Mouse (Mus musculus) WW6 (cell line): ENCODE measurements around the gene Zfp317.
"Not testable (repeated sequence)": the region's sequence is repeated elsewhere in the genome, so short reads cannot be mapped to it uniquely, and the experiment has no call there.

Experiments
- DNase-seq: peaks from one replicate; pipeline ENCODE4 v3.0.0-alpha.2; 2013; ENCODE audit warnings: low read depth, low spot score

Zfp317 gene

DNA sequence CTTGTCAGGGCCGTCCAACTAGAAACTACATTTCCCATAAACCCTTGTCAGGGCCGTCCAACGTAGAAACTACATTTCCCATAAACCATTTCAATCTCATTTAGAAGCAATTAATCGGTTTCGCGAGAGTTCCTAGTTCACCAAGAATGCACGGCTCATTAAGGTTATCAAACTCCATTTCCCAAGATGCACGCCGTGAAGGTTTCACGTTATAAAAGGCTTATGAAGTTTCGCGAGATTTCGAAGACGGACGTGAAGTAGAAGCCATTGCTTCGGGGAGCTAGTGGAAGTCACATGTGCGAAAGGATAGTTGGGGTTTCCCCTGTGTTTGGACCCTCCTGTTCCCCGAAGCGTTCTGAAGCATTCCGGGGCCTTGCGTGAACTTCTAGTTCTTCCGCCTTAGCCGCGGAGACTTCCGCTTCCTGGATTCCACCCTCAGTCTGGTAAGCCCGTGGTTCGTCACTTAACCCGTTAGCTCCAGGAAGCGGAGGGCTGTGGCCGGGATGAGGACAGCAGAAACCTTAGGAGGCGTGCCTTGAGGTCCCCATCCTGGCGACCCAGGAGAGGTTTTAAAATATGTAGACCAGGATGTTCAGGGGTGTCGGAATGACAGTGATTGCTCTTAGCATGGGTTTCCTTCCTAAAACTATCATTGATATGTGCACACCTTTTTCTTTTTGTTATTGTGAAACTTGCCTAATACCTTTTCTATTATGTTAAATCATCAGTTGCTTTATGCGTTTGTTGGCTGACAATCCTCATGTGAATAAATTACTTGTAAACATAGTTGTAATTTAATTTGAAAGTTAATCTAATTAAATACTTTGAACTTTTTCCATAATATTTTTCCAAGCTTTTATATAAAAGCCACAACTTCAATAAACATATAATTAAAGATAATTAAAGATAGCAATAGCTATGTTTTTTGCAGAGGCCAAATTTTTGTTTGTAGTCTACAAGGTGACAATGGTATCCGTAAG, at the start of gene Zfp317:
Gene Zfp317 (plus strand): TSS at position 260 of the 980 bp plus-strand sequence.
- DNase-seq = peak; percentile 93

- DNase-seq = no peak
These were observed 39.6 kb upstream of the Zfp317 start, which contains the start of gene Olfr855 for GRCm38 (mm10) chr9:19582317-19582716. Gene Olfr855, plus strand, starts transcription at chr9:19582617.

GRCm38 (mm10) chr9:19621297-19621696, 605 bp upstream of the Zfp317 start:
- no peak for DNase-seq

DNA sequence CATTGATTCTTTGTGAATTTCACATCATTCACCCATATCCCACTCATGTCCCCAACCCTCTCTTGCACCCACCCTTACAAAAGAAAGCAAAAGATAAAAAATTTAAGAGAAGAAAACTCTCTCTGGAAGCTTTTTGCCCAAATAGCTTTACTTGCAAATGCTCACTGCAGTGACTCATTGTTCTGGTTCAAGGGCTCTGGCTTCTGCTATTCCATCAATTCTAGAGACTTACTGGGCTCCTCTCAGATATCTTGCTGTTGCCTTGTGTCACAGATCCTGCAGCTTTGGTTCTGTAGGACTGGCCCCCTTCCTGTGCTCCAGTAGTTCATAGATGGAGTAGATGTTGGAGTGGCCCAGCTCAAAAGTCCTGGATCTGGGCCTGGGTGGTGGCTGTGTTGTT, 7.7 kb downstream of the Zfp317 start:
- no peak for DNase-seq

DNA sequence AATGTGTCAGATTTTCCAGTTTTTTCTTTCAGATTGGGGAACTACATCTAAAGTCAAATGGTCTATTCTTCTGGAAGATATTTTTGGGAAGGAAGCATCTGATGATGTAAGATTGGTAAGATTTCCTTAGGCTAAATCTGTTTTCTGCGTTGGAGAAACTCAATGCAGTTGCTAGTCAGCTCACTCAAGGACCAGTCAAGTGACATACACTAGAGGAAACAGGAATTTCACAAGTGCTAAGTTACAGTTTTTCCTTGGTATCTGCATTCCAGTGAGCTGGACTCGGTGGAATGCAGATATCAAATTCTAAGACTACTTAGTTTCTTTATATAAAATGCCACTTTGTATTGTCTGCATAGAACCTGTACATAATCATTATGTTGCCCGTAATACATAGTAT, 23.3 kb downstream of the Zfp317 start:
- DNase-seq = no peak

DNA sequence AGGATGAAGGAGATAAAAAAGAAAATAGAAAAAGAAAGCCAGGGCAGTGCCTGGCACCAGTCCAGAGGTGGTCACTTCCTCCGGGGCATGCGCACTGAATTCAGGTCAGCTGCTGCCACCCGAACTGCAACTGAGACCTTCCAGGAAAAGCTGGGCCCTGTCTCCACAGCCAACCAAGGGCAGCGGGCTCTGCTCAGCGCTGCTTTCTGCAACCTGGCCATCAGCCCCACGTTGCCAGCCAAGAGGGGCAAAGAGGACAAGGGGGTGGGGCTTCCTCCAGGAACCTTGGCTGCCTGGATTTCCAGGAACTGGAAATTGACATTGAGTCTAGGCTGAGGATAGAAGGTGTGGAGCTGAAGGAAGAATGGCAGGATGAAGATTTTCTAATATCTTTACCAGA, 68.4 kb downstream of the Zfp317 start:
- no peak for DNase-seq

GRCm38 (mm10) chr9:19691426-19691825, 69.5 kb downstream of the Zfp317 start:
- DNase-seq = no peak

GRCm38 (mm10) chr9:19692430-19692829, 70.5 kb downstream of the Zfp317 start:
- DNase-seq = no peak

DNA sequence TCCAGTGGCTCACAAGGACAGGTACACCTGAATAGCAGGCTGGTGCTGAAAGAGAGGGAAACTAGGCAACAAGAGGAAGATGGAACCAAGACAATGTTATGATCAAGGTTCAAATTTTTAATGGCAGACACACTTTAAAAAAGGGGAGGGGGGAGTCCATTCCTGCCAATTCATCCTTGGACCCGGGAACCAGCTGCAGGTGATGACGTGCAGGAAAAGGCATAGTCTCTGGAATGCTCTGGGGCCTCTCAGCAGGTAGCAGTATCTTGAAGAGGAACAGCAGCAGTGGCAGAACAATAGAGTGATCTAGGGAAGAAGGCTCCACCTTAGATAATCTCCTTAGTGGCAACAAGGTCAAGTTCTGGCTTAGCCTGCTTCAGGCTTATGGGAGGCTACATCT, 72.4 kb downstream of the Zfp317 start:
- DNase-seq = not testable (repeated sequence)

DNA sequence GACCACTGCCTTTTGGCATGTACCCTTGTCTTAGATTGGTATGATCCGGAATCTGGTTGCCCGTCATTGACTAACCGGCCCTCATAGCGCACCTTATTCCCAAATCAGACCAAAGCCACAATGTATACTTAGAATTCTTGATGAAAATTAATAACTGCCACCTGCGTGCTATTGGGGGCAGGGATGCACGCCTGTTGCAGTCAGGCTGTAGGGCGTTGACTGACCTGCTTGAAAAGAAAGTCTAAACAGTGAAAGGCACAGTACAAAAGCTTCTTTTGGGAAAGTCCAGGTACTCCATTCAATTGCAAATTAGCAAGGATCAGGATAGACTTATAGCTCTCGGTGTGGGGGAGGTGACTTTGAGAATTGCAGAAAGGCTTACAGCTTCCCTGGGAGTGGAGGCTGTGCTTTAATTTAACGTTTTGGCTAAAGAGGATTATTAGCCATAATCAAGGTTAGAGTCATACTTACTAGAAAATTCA, 73.0 kb downstream of the Zfp317 start:
- not testable (repeated sequence) for DNase-seq
